Mouse (Mus musculus) embryonic fibroblast, embryonic 13.5 days (primary cell): ENCODE data around the gene Nav1.

ENCODE experiments used
- CTCF ChIP-seq: IDR thresholded peaks from 2 replicates; pipeline ENCODE4 v1.5.1; 2011; ENCODE audit warnings: mild to moderate bottlenecking, control low read depth, low read length, moderate library complexity, borderline replicate concordance; ENCODE audit not compliant: insufficient read depth
- POLR2A ChIP-seq: IDR thresholded peaks from 2 replicates; pipeline ENCODE4 v1.6.1; 2011; ENCODE audit warnings: low read depth, mild to moderate bottlenecking, control low read depth, low read length, moderate library complexity

GRCm38 (mm10) chr1:135461097-135461730 lies 145.9 kb downstream of the Nav1 start:
- peak; percentile 65; the same call in 1 of the 2 replicates for TF ChIP-seq CTCF
- no peak for TF ChIP-seq POLR2A
